Mouse (Mus musculus) spleen, postnatal 10 days (tissue): Measurements from ENCODE around the gene Stx1b.

Experiments
- DNase-seq, 2 experiments: peaks; one replicate each; pipeline ENCODE4 v3.0.0; 2021 to 2022; ENCODE audit warnings: low spot score in 2 of 2

Stx1b gene

DNA sequence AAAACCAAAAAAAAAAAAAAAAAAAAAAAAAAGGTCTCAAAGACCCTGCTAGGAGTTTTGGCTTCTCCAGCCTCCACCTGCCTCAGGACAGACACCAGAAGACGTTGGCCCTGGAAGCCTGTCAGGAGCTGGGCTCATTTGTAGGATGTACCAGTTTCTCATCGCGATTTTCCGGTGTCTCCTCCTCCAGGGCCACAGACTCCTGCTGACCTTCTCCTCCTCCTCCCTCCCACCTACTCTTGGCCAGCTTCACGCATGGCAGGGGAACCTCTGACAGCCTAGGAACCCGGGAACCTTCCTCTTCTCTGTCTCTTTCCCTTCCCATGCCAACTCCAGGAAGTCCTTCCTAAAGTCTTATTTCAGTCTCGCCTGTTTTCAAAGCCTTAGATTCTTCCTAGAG lies 7.3 kb downstream of the Stx1b start:
- no peak for DNase-seq

GRCm38 (mm10) chr7:127815954-127816821 lies 8.2 kb downstream of the Stx1b start:
- no peak for DNase-seq

DNA sequence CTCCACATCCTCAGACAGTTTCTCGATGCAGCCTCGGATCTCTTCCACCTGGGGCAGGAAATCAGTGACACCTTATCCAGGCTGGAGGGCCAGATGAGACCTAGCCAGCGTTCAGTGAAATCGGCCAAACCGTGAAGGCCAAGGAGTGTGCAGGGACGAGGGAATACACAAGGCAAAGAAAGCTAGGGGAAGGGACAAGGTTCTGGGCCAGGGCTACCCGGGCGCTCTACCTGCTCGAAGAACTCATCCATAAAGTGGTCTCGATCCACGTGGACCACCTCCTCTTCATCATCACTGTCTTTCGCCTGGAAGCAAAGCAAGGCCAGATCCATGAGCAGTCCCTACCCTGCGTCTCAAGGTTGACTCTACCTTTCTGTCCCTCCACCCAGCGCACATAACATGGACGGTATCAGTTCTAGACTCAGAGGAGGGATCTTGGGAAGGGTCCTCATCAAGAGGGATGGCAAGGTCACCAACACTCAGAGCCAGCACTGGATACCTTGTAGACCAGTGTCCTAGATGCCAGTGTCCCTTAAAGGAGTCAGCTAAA lies 9.2 kb downstream of the Stx1b start:
- no peak for DNase-seq

GRCm38 (mm10) chr7:127814241-127814921 lies 10.0 kb downstream of the Stx1b start:
- DNase-seq: no peak

DNA sequence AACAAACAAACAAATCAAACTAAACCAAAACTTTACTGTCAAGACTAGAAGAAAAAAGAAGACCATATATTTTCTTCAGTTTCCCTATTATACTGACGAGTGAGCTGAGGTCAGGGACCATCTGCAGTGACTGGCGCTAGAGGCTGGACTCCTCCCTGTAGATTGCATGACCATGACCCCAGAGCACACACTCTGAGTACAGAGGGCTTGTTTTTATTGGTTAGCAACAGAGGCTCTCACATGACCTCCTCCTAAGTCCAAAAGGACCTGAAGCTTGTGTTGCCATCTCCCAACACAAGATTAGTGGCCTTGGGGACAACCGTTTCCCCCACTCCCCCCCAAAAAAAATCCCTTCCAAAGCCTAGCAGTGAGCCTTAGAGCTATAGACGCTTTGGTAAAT lies 10.5 kb downstream of the Stx1b start:
- no peak for DNase-seq

DNA sequence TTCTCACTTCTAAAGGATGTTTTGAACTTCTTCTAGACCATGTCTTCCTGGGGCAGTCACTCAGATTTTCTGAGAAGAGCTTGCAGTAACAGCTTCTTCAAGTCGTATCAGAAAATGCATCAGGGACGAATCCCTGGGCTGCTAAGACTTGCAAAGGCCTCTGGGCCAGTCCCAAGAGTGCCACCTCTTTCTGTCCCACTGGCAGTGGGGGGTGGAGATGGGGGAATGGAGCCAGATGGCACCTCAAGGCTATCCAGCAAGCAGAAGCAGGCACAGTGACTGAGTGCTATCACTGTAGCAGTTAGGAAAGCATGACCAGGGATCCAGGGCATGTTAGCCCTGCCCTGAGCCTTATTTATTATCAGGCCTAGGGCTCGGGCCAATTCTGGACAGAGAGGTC lies 12.1 kb downstream of the Stx1b start:
- no peak for DNase-seq

- no peak for DNase-seq
These were observed 13.1 kb downstream of the Stx1b start for GRCm38 (mm10) chr7:127811240-127811639.

- DNase-seq: no peak
These were observed 13.7 kb downstream of the Stx1b start for GRCm38 (mm10) chr7:127810650-127811049.

- DNase-seq: no peak
These were observed 14.5 kb downstream of the Stx1b start for GRCm38 (mm10) chr7:127809846-127810245.

DNA sequence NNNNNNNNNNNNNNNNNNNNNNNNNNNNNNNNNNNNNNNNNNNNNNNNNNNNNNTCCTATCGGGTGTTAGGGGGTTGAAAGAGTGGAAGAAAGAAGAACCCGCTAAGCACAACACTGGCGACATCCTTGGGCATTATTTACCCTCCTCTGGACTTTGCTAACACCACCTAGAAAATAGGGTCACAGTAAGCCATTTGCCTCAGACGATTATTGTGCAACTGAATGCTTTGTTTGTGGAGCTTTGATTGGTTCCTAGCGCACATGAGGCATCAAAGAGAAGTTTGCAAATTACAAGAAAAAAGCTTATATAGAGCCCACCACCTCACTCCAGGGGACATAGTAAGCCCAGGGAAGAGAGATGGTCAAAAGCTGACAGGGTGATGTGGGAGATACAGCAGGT lies 15.5 kb downstream of the Stx1b start:
- DNase-seq: no peak

DNA sequence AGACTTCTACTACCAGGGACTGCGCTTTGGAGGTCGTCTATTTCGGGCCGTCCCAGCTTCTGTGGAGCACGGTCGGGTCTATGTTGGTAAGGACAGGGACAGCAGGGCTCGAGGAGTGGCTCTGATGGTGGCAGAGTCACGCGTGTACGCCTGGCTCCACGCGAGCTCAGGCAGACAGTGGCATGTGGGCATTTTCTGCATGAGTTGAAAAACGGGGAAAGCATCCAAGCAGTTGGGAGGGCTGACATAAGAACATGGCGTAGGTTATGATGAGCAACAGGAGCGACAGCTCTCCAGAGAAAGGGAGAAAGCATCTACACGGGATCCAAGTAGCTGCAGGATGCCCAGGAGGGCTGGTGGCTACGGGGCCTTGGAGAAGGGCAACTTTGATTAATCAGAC lies 22.0 kb downstream of the Stx1b start:
- no peak for DNase-seq

- no peak for DNase-seq
These were observed 23.2 kb downstream of the Stx1b start for GRCm38 (mm10) chr7:127801010-127801621.

- DNase-seq: peak; percentile 74 to 88
These were observed 23.8 kb downstream of the Stx1b start, which contains the start of gene Hsd3b7 for GRCm38 (mm10) chr7:127800435-127801009. Hsd3b7 (plus strand) TSS chr7:127800604.

DNA sequence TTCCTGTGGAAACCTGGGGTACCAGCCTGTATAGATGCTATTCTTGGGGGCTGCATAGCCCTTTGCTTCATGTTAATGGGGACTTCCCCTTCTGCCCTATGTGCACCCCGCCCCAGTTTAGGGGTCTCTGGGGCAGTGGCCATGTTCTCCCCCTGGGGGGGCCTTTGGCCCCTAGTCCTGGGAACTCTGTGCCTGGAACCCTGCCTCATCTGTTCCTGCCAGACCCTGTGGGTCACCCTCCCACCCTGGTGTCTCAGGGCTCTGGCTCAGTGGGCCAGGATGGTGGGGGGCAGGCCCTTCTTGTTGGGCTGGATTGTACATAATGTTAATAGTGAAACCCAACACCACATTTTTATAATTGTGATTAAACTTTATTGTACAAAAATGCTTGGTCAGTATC lies 24.6 kb downstream of the Stx1b start:
- DNase-seq: no peak

DNA sequence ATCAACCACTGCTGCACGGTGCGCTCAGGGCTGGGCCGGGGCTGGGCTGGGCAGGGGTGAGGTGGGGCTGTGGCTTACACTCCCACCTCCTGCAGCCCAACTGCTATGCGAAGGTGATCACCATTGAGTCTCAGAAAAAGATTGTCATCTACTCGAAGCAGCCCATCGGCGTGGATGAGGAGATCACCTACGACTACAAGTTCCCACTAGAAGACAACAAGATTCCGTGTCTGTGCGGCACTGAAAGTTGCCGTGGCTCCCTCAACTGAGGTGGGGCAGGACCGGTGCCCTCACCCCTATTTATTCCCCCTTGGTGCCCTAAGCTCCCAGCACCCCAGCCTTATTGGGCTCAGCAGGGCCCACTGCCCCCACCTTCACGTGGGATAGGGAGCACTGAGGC lies 25.1 kb downstream of the Stx1b start:
- no peak for DNase-seq

GRCm38 (mm10) chr7:127798591-127798990 lies 25.8 kb downstream of the Stx1b start:
- DNase-seq: no peak

DNA sequence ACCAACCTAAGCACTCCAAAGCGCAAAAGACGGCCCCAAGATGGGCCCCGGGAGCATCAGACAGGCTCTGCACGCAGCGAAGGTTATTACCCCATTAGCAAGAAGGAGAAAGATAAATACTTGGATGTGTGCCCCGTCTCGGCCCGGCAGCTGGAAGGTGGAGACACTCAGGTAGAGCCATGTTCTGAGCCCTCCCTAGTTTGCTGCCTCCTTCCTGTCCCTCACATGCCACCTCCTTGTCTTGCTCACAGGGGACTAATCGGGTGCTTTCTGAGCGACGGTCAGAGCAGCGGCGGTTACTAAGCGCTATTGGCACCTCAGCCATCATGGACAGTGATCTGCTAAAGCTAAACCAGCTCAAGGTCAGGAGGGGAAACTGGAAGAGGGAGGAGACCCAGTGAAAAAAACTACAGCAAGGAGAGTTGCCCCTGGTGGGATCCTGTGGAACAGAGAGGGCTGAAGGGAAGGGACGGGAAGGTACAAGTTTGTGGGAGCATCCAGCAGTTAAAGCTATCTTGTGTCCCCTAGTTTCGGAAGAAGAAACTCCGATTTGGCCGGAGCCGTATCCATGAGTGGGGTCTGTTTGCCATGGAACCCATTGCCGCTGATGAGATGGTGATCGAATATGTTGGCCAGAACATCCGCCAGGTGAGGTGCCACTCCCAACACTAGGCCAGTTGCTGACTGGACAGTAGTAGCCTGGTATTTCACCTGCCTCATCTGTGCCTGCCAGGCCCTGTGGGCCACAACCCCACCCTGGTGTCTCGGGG lies 27.1 kb downstream of the Stx1b start:
- no peak for DNase-seq

GRCm38 (mm10) chr7:127785308-127785707 lies 39.0 kb downstream of the Stx1b start, which contains the start of gene Gm49388:
Gm49388 (plus strand) TSS chr7:127785608.
- DNase-seq: no peak

DNA sequence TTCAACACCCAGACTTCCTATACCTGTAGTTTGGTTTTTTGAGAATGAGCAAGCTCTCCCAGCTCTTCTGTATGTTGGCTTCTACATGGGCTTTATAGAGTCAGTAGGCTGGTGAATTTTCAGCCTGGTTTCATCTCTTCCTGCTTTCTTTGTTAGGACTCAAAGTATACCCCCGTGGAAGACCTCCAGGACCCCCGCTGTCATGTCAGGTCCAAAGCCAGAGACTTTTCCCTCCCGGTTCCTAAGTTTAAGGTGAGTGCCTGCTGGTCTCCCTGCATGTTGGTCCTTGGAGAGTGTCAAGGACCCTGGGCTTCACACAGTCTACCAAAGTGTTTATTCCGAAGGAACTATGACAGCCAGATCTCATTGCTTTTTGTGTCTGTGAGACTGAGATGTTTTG lies 46.0 kb downstream of the Stx1b start:
- no peak for DNase-seq

GRCm38 (mm10) chr7:127777474-127778266 lies 46.7 kb downstream of the Stx1b start:
- peak; percentile 68 to 73 for DNase-seq
